Mouse (Mus musculus): ENCODE data around the gene Grin2d. TPM values are rescaled to one million over a fixed set of nuclear protein-coding genes. Genes with fewer than 3 reads are reported as not detected.

Gene Grin2d
- polyA plus RNA-seq, 1 experiment from 2014 or later = 0.60 TPM

DNA sequence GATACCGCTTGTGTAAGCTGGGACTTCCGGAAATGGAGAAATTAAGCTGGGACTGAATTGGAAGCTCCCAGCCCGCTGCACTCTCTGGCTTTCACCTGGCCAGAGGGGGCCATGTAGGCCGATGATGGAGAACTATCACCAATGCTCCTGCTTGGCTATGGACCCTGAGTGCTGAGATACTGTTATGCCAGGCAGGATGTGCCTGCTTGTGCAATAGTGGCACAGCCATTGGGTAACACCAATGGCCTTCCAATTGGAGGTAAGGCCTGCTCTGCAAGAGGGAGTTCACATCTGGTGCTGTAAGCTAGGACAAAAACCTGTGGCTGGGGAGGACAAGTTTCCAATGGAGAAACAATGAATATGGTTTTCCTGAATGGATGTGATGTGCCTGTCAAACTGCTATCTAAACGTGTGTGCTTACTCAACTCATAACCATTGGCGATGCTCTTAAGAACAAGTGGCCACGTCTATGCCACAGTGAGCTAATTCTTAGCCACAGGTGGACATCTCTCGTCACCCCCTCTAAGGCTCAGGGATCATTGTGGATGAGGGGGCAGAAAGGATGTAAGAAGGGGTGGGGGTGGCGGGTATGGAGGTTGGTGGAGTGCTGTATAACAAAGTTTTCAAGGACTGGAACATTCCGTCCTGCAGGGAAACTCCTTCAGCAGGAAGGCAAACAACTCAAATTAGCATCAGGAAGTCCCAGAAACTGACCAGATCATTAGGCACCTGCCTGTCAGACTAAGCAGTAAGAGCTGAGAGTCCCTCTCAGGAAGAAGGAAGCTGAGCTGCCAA, 35.0 kb downstream of the Grin2d start:
- Histone ChIP-seq H3K27me3 (peaks cover 31% of the 10 kb centered on the region; the same call in 1 of the 2 replicates), H3K36me3 (no peaks in the 10 kb centered on the region), H3K4me2 (replicated peaks) (no peak overlapping the region), H3K27ac (replicated peaks) (no peak overlapping the region), H3K9ac (replicated peaks) (no peak overlapping the region), H3K4me1 (0 out of 2 replicates have a peak, but pooled peaks cover 2% of the 10 kb centered on the region), H3K9me3 (no peaks in the 10 kb centered on the region), H3K4me3 (no peak overlapping the region)
- 85% methylated on average over 10 of the region's 10 CpGs for WGBS
- ATAC-seq (ENCODE audit: low FRiP score, low read depth) = no peak

DNA sequence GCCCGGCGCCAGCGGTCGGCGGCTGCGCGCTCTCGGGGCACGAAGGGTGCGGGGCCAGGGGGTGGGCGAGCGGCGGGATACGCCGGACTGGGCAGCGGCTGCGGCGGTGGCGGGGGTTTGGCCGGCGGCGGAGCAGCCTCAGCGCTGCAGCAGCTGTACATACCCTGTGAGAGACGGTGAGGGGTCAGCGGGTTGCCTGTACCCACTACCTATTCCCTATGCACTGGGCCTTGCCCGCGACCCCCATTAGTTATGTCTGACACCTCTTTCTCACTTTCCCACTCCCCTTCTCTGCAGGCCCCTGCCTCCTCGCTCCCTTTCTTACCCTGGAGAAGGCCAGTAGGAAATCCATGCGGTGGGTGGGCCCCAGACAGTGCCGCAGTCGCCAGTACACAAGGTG, 44.3 kb downstream of the Grin2d start:
- Histone ChIP-seq H3K4me1 (peaks cover 32% of the 10 kb centered on the region), H3K4me3 (peak overlapping the region; percentile 33), H3K27ac (replicated peaks) (no peak overlapping the region), H3K27me3 (peaks cover 66% of the 10 kb centered on the region), H3K9ac (replicated peaks) (no peak overlapping the region), H3K9me3 (no peaks in the 10 kb centered on the region), H3K4me2 (replicated peaks) (peak overlapping the region; percentile 41), H3K36me3 (no peaks in the 10 kb centered on the region)
- WGBS = 5% methylated on average over 18 of the region's 31 CpGs
- no peak for ATAC-seq (ENCODE audit: low FRiP score, low read depth)

DNA sequence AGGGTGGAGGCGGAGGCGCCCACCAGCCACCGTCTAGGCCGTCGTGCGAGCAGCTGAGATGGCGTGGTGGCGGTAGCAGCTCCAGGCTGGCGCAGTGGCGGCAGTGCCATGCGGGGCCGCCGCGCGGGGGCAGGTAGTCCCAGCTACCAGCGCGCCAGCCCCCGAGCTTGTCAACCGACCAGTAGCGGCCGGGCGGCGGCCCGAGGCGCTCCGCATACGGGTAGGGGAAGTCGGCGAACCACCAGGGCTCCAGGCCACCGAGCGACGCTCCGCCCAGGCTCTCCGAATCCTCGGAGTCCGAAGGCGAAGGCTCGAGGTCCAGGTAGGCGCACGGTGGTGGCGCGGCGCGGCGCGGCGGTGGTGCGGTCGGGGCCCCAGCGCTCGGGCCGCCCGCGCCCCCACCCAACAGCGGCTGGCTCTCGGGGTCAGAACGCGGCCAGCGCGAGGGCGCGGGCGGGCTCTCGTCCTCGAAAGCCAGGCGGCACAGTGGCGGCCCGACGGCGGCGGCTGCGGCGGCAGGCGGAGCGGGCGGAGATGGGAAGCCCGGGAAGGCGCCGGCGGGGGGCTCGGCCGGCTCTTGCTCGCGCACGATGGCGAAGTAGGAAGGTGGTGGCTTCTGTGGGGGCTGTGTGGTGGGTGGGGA, 44.9 kb downstream of the Grin2d start:
- Histone ChIP-seq H3K4me2 (replicated peaks) (peak overlapping the region; percentile 41), H3K27me3 (peaks cover 65% of the 10 kb centered on the region), H3K27ac (replicated peaks) (no peak overlapping the region), H3K9me3 (no peaks in the 10 kb centered on the region), H3K4me3 (peak overlapping the region; percentile 33), H3K9ac (replicated peaks) (0 out of 2 replicates have a peak overlapping the region, but pooled peaks have one; percentile 24), H3K36me3 (peaks cover 5% of the 10 kb centered on the region; the same call in 1 of the 2 replicates), H3K4me1 (peaks cover 32% of the 10 kb centered on the region)
- 2% methylated on average over 57 of the region's 86 CpGs for WGBS
- ATAC-seq (ENCODE audit: low FRiP score, low read depth) = no peak

DNA sequence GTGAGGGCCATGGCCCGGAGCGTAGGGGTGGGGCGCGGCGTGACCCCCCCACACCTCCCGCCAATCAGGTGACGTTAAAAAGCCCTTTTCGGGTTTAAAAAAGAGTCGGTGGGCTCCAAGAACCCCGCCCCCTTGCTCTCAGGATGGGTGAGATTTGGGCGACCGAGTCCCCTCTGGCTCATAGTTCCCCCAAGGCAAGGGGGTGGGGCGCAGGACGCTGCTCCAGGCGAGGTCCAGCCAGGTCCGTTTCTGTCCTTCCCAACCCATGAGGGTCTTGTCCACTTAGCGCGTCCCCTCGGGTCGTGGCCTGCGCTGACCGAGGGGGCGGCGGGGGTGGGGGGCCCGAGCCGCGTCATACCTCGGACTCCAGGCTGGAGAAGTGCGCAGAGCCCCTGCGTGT, 45.8 kb downstream of the Grin2d start:
- Histone ChIP-seq H3K4me3 (peak overlapping the region; percentile 33), H3K4me1 (peaks cover 32% of the 10 kb centered on the region), H3K9me3 (no peaks in the 10 kb centered on the region), H3K4me2 (replicated peaks) (peak overlapping the region; percentile 41; the same call in 1 of the 2 replicates), H3K36me3 (peaks cover 13% of the 10 kb centered on the region), H3K27ac (replicated peaks) (no peak overlapping the region), H3K27me3 (peaks cover 60% of the 10 kb centered on the region), H3K9ac (replicated peaks) (no peak overlapping the region; the same call in 1 of the 2 replicates)
- WGBS = 7% methylated on average over 30 of the region's 30 CpGs
- ATAC-seq (ENCODE audit: low FRiP score, low read depth) = no peak

DNA sequence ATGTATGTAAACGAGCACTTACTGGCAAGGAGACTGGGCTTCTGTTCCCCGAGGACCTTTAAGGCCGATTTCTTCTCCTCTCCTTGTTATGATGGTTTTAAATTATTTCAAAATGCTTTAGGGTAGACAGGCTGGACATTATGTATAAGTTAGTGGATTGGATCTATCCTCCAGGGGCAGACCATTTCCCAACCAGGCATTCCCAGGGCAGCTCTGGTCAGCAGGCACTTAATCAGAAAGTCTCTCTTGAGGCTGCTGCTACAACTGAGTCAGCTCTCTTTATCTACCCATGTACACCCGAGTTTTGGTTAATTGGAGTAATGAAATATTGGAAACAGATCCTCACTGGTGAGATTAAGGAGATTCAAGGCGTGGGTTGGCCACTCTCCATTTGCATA, 47.1 kb downstream of the Grin2d start:
- WGBS = 18% methylated on average over 5 of the region's 5 CpGs

DNA sequence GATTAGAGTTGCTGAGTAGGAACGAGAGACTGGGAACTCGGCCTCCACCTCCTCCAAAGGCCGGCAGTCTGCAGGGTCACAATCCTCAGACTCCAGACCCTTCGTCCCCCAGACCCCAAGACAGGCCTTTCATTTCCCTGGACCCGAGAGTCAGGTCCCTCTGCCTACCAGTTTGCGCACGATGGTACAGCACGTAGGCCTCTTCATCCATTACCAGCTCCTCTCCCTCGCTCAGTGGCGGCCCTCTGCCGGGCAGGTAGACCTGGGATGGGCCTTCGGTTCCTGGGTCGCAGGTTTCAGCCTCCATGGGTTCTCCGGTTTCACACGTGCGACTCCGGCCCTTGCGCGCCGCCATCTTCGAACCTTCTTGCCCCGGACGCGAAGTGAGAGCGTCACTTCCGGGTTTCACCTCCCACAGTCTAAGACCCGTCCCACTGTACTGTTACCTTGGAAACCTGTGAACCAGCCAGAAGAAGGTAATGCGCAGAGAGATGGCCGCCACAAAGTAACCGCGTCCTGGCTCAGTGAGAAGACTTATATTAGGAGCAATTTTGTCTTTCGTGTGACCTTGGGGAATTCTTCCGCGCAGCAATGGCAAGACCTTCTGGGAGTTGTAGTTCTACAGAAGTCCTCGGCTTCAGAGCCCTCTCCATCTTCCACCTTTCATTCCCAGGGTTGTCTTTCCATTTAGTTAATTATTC, 47.6 kb downstream of the Grin2d start, which contains the start of gene Grwd1:
TSS of gene Grwd1 (minus strand) at position 518 of the 701 bp plus-strand sequence.
- Histone ChIP-seq H3K27me3 (peaks cover 45% of the 10 kb centered on the region), H3K4me1 (peaks cover 32% of the 10 kb centered on the region), H3K9me3 (no peaks in the 10 kb centered on the region), H3K27ac (replicated peaks) (peak within 1 kb of the TSS; percentile 71), H3K4me2 (replicated peaks) (peak within 1 kb of the TSS; percentile 78), H3K9ac (replicated peaks) (peak within 1 kb of the TSS; percentile 63), H3K4me3 (peak within 1 kb of the TSS; percentile 79), H3K36me3 (peaks cover 32% of the 10 kb centered on the region)
- peak; percentile 89 for ATAC-seq (ENCODE audit: low FRiP score, low read depth)
- WGBS = under 1% methylated on average over 35 of the region's 35 CpGs

More for the DNA sequence above, 47.1 kb downstream of the Grin2d start:
- H3K27ac ChIP-seq (replicated peaks) = peak overlapping the region; percentile 71; the same call in 1 of the 2 replicates
- peak; percentile 55; the same call in 1 of the 2 replicates for ATAC-seq (ENCODE audit: low FRiP score, low read depth)
- H3K9ac ChIP-seq (replicated peaks) = no peak overlapping the region
- no peaks in the 10 kb centered on the region for H3K9me3 ChIP-seq
- peaks cover 26% of the 10 kb centered on the region for H3K36me3 ChIP-seq
- H3K27me3 ChIP-seq = peaks cover 49% of the 10 kb centered on the region
- peaks cover 32% of the 10 kb centered on the region for H3K4me1 ChIP-seq
- H3K4me3 ChIP-seq = peak overlapping the region; percentile 79
- peak overlapping the region; percentile 78 for H3K4me2 ChIP-seq (replicated peaks)

DNA sequence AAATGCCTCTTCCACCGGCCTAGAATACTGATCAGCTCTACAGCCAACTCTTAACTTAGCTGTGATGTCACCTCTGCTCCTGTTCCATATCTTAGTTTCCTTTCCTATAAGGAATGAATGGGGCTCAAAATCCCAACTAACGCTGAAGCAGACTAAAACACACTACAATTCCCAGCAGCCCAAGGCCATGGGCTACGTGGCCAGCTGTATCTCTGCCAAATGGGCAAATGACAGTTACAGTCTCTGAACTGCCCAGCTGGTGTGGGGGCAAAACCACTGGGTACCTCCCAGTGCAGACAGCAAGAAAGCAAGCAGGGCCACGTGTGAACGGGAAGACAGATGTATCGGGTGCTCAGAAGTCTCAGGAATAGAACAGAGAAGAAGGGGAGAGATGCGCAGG, 51.5 kb downstream of the Grin2d start:
- Histone ChIP-seq H3K27ac (replicated peaks) (no peak overlapping the region), H3K36me3 (peaks cover 62% of the 10 kb centered on the region), H3K9me3 (no peaks in the 10 kb centered on the region), H3K9ac (replicated peaks) (no peak overlapping the region), H3K4me1 (peaks cover 15% of the 10 kb centered on the region), H3K4me3 (no peak overlapping the region), H3K4me2 (replicated peaks) (no peak overlapping the region), H3K27me3 (peaks cover 6% of the 10 kb centered on the region)
- no peak for ATAC-seq (ENCODE audit: low FRiP score, low read depth)
- WGBS = 94% methylated on average over 7 of the region's 7 CpGs

DNA sequence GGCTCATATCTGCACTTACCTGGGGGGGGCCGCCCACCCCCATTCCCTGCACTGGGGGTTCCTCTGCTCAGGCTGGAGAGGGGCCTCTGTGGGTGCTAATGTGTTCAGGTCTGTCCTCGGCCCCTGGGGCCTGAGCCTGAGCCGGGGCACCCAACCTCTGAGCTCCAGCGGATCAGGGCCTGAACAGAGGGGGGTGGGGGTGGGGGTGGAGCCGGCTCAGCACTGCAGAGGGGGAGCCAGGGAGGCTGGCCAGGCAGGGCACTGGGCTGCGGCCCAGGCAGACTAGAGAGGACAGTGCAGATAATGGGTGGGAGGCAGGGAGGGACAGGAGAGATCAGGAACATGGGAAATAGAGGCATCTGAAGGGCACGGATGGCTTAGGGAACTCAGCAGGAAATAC, 53.6 kb downstream of the Grin2d start, which contains the start of gene Kcnj14:
TSS of gene Kcnj14 (minus strand) at position 185 of the 400 bp plus-strand sequence.
- Histone ChIP-seq H3K36me3 (peaks cover 62% of the 10 kb centered on the region), H3K4me2 (replicated peaks) (no peak within 1 kb of the TSS)

DNA sequence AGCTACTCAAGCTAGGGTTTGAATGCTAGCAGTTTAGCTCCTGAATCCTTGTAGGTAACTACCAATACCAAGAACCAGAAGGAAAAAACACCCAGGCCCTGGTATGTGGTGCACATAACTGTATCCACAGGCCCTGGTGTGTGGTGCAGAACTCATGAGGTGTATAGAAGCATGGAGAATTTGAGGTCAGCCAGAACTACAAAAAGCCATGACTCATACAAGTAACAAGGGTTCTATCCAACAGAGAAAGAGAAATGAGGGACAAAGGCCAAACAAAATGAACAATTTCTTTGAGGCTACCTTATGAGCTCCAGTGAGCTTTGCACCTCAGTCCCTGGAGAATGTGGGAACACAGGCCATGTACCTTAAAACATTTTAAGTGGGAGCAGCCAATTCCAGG, 57.3 kb downstream of the Grin2d start:
- H3K9ac ChIP-seq (replicated peaks) = no peak overlapping the region
- no peak for ATAC-seq (ENCODE audit: low FRiP score, low read depth)
- H3K9me3 ChIP-seq = no peaks in the 10 kb centered on the region
- peaks cover 33% of the 10 kb centered on the region for H3K36me3 ChIP-seq
- peaks cover 25% of the 10 kb centered on the region for H3K27me3 ChIP-seq
- no peak overlapping the region for H3K4me2 ChIP-seq (replicated peaks)
- H3K4me1 ChIP-seq = peaks cover 2% of the 10 kb centered on the region
- H3K4me3 ChIP-seq = no peak overlapping the region
- no peak overlapping the region for H3K27ac ChIP-seq (replicated peaks)

More for the DNA sequence above, 53.6 kb downstream of the Grin2d start, which contains the start of gene Kcnj14:
- no peak within 1 kb of the TSS for H3K27ac ChIP-seq (replicated peaks)
- H3K4me1 ChIP-seq = peaks cover 3% of the 10 kb centered on the region
- H3K9ac ChIP-seq (replicated peaks) = 0 out of 2 replicates have a peak within 1 kb of the TSS, but pooled peaks have one; percentile 24
- H3K4me3 ChIP-seq = no peak within 1 kb of the TSS
- WGBS = 65% methylated on average over 6 of the region's 7 CpGs
- H3K27me3 ChIP-seq = peaks cover 14% of the 10 kb centered on the region
- H3K9me3 ChIP-seq = no peaks in the 10 kb centered on the region
- ATAC-seq (ENCODE audit: low FRiP score, low read depth) = no peak

DNA sequence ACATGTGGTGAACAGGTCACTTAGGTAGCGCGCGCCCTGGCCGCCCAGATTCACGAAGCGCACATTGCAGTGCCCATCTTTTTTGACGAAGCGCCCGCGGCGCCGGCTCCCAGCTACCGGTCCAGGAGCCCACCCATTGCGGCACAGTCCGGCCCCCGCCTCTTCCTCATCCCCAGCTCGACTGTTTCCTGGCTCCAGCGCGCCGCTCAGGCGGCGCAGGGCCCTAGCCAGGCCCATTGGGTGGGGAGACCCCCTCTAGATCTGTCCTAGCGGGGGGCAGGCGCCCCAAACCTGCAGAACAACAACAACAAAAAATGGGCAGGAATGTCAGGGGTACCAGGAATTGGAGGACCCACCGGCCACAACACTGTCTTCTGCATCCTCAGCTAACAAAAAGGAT, 58.3 kb downstream of the Grin2d start:
- H3K4me1 ChIP-seq = peaks cover 12% of the 10 kb centered on the region
- H3K4me3 ChIP-seq = no peak overlapping the region
- H3K27me3 ChIP-seq = peaks cover 25% of the 10 kb centered on the region
- ATAC-seq (ENCODE audit: low FRiP score, low read depth) = no peak
- 10% methylated on average over 25 of the region's 25 CpGs for WGBS
- peaks cover 23% of the 10 kb centered on the region for H3K36me3 ChIP-seq
- H3K9me3 ChIP-seq = no peaks in the 10 kb centered on the region
- H3K9ac ChIP-seq (replicated peaks) = no peak overlapping the region
- no peak overlapping the region for H3K27ac ChIP-seq (replicated peaks)
- 0 out of 2 replicates have a peak overlapping the region, but pooled peaks have one; percentile 3 for H3K4me2 ChIP-seq (replicated peaks)

DNA sequence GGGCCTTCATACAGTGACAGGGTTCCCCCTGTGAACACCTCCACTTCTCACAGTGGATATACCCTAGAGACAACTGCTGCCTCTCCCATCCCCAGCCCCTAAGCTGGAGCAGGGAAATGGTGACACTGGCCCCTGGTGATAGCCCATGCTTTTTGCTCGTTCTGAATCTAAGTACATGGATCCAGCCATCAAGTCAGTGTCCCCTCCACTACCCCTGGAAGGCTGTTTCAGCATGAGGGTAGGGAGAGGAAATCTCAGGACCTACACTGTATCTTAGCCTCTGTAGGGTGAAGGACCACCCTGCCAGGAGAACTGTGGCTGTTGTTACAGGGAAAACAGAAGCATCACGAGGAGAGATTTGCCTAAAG, 62.2 kb downstream of the Grin2d start:
- ATAC-seq (ENCODE audit: low FRiP score, low read depth) = no peak
- Histone ChIP-seq H3K9me3 (no peaks in the 10 kb centered on the region), H3K27ac (replicated peaks) (0 out of 2 replicates have a peak overlapping the region, but pooled peaks have one; percentile 65), H3K9ac (replicated peaks) (no peak overlapping the region; the same call in 1 of the 2 replicates), H3K4me2 (replicated peaks) (no peak overlapping the region), H3K4me3 (no peak overlapping the region), H3K4me1 (peaks cover 28% of the 10 kb centered on the region), H3K27me3 (peaks cover 25% of the 10 kb centered on the region), H3K36me3 (peaks cover 20% of the 10 kb centered on the region)
- WGBS = 35% methylated on average over 2 of the region's 2 CpGs

Measured in midbrain, embryonic 12.5 days (tissue).